Mouse (Mus musculus) limb, embryonic 15.5 days (tissue): ENCODE results near the gene Cbx2. TPM values are rescaled to one million over a fixed set of nuclear protein-coding genes. Genes with fewer than 3 reads are reported as not detected.
A peak's percentile ranks its signal among the peaks of the same experiment; 100 is the strongest.

Experiments used
- ATAC-seq: fragments of 200-750 bp; cut with Nextera tagmentation; 2 replicates; pipeline ENCODE4 v1.8.0; 2017; ENCODE audit warnings: low read depth, moderate TSS enrichment; ENCODE audit not compliant: insufficient number of reproducible peaks, low FRiP score, low TSS enrichment
- H3K27ac ChIP-seq: fragments of 300-500 bp; sonication (generic); 2 replicates; pipeline ENCODE4 v1.5.1; 2015; ENCODE audit warnings: moderate library complexity, mild to moderate bottlenecking, inconsistent platforms
- H3K27me3 ChIP-seq: fragments of 300-500 bp; sonication (generic); 2 replicates; pipeline ENCODE4 v1.6.1; 2015; ENCODE audit warnings: inconsistent platforms
- H3K36me3 ChIP-seq: fragments of 300-500 bp; sonication (generic); 2 replicates; pipeline ENCODE4 v1.6.1; 2015; ENCODE audit warnings: inconsistent platforms
- H3K4me1 ChIP-seq: fragments of 300-500 bp; sonication (generic); 2 replicates; pipeline ENCODE4 v1.6.1; 2015; ENCODE audit warnings: inconsistent platforms
- H3K4me2 ChIP-seq: fragments of 300-500 bp; sonication (generic); 2 replicates; pipeline ENCODE4 v1.6.1; 2015; ENCODE audit warnings: mild to moderate bottlenecking, inconsistent platforms
- H3K4me3 ChIP-seq: fragments of 300-500 bp; sonication (generic); 2 replicates; pipeline ENCODE4 v1.5.1; 2015; ENCODE audit warnings: mild to moderate bottlenecking, inconsistent platforms
- H3K9ac ChIP-seq: fragments of 300-500 bp; sonication (generic); 2 replicates; pipeline ENCODE4 v1.6.1; 2015; ENCODE audit warnings: inconsistent platforms
- H3K9me3 ChIP-seq: fragments of 300-500 bp; sonication (generic); 2 replicates; pipeline ENCODE4 v1.6.1; 2016; ENCODE audit warnings: inconsistent platforms
- WGBS: fragments of 180-500 bp; shearing (Covaris S2); methylation state at CpG from one replicate; pipeline ENCODE4 v1.1.7; 2015; 5-methylcytosine and 5-hydroxymethylcytosine counted together
- polyA plus RNA-seq: library from polyadenylated mRNA; unstranded; fragments of >200 nt; fragmentation: Nextera tagmentation; extraction: Ambion mirVana; gene quantifications from 2 replicates; pipeline ENCODE4 v1.2.1, GENCODE M21; 2015

Gene Cbx2
- polyA plus RNA-seq, 1 experiment from 2014 or later, result 32.3 TPM

DNA sequence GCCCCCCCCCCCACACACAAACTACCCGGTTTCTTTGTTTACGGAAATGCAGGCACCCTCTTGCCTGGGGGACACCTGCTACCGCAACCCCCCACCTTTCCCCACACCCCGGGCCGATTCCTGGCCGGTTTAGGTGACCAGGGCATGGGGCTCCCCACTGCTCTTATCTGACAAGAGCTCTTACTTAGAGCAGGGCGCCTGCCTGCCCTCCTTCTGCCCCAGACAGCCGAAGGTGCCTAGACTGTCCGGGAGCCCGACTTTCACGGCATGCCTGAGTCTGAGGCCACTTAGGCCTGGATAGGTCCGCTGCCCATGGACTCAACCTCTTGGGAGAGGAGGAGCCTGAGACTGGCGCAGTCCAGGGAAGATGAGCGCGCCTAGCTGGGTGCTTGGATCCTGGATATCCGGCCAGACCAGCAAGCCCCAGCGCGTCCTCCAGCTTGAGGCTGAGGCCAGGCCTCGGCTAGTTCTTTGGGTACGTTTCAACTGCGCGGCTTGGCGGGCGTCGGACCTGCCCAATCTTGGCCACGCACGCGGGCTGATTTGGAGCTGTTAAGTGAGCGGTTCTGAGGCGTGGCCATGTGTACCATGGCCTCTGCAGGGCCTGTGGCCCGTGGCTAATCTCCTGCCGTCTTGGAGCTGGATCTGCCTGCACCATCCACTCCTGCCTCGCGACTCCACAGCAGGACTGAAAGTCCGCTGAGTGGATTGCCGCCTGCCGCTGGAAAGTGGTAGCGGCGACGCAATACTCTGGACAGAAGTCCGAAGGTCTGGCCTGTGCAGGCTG, 22.0 kb downstream of the Cbx2 start:
- Histone ChIP-seq H3K9ac (no peak overlapping the region), H3K27ac (peak overlapping the region; percentile 54), H3K9me3 (no peaks in the 10 kb centered on the region), H3K27me3 (peaks cover 75% of the 10 kb centered on the region), H3K4me2 (peak overlapping the region; percentile 44), H3K4me1 (peaks cover 71% of the 10 kb centered on the region), H3K36me3 (no peaks in the 10 kb centered on the region), H3K4me3 (peak overlapping the region; percentile 20)
- WGBS, result 6% methylated on average over 41 of the region's 41 CpGs
- no peak for ATAC-seq

DNA sequence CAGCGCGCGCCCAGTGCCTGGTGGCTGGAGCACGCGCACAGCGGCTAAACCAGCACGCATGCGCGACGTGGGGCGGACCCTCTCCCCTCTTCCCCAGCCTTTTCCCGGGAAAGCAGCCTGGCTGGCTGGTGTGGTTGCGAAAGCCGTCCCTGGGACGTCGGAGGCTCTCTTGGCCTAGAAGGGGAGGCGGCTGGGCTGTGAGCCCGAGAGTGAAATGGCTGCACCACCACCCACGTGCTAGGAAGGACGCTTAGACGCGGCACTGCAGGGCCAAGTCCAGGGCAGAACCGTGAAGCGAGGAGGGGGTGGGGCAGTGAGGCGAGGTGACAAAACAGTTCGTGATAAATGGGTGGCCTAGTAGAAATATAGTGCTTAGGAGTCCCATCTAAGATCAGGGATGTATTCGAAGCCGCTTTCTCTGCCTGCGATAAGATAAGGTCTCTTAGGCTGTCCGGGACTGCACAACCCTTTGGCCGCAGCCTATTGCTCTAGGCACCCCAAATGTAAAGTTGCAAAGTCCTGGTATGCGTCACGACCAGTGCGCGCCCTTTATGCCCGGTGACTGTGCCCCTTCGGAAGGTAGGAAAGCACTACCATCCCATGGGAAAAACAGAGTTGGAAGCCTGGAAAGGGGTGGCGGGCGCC, 24.0 kb downstream of the Cbx2 start:
- Histone ChIP-seq H3K4me1 (peaks cover 56% of the 10 kb centered on the region), H3K36me3 (no peaks in the 10 kb centered on the region), H3K9me3 (no peaks in the 10 kb centered on the region), H3K4me3 (peak overlapping the region; percentile 33), H3K9ac (0 out of 2 replicates have a peak overlapping the region, but pooled peaks have one; percentile 18), H3K27me3 (peaks cover 89% of the 10 kb centered on the region), H3K27ac (peak overlapping the region; percentile 14; the same call in 1 of the 2 replicates), H3K4me2 (peak overlapping the region; percentile 64)
- peak; percentile 40; the same call in 1 of the 2 replicates for ATAC-seq
- under 1% methylated on average over 39 of the region's 39 CpGs for WGBS

DNA sequence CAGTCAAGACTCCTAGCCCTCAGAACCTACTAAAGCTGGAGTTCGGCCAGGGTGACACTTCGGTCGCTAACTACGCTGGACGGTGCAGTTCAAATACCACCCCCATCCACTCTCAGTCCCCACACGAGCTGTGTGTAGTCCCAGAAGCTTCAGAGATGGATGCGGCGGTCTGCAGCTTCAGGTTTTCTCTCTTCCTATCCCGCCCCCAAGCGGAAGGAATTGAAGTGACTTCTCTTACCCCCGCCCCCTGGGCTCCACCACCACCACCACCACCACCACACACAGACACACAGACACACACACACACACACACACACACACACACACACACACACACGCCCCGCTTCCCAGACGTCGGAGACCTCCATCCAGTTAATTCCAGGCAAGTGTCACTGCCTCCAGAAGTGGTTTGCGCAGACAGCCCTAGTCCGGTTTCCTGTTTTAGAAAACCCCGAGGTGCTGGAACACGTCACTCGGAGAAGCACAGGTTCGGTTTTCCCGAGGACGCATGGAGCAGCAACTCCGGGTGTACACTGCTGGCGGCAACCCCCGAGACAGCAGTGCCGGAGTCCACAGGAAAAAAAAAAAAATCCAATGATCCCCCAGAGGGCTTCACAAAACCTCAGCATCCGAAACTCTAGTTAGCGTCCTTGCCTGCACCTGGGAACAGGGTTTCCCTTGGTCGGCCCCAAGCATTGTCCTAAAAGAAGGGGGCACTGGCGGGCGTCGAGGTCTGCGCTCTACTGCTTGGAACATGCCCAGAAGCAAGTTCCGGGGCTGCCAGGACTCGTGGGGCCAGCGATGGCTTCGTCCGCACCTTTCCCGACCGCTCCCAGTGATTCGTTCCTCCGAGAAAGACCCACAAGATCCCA, 24.7 kb downstream of the Cbx2 start:
- H3K36me3 ChIP-seq, result no peaks in the 10 kb centered on the region
- H3K4me1 ChIP-seq, result peaks cover 56% of the 10 kb centered on the region
- H3K9me3 ChIP-seq, result no peaks in the 10 kb centered on the region
- H3K9ac ChIP-seq, result 0 out of 2 replicates have a peak overlapping the region, but pooled peaks have one; percentile 5
- no peak for ATAC-seq
- WGBS, result under 1% methylated on average over 43 of the region's 43 CpGs
- H3K4me2 ChIP-seq, result peak overlapping the region; percentile 64
- peak overlapping the region; percentile 33 for H3K4me3 ChIP-seq
- H3K27ac ChIP-seq, result no peak overlapping the region
- H3K27me3 ChIP-seq, result peaks cover 90% of the 10 kb centered on the region

DNA sequence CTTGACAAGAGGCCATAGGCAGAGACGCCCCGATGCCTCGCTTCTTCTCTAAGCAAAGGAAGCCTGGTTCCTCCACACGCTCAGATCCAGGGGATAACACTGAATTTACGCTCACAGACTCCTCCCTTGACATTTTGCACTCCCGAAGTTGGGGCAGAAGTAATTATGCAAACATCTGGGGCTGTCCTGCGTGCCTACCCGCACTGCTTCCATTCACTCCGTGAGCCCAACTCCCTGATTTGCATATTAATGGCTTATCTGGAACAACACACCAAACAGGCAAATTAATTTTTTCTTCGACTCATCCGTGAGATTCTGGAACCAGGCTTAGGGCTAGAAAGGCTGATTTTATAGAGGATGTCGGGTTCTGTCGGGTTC, 25.4 kb downstream of the Cbx2 start:
- H3K4me1 ChIP-seq, result peaks cover 57% of the 10 kb centered on the region
- H3K27me3 ChIP-seq, result peaks cover 92% of the 10 kb centered on the region
- no peak overlapping the region for H3K27ac ChIP-seq
- no peak for ATAC-seq
- H3K4me2 ChIP-seq, result peak overlapping the region; percentile 64; the same call in 1 of the 2 replicates
- no peak overlapping the region for H3K9ac ChIP-seq
- WGBS, result under 1% methylated on average over 13 of the region's 13 CpGs
- H3K36me3 ChIP-seq, result no peaks in the 10 kb centered on the region
- no peaks in the 10 kb centered on the region for H3K9me3 ChIP-seq
- 0 out of 2 replicates have a peak overlapping the region, but pooled peaks have one; percentile 33 for H3K4me3 ChIP-seq

DNA sequence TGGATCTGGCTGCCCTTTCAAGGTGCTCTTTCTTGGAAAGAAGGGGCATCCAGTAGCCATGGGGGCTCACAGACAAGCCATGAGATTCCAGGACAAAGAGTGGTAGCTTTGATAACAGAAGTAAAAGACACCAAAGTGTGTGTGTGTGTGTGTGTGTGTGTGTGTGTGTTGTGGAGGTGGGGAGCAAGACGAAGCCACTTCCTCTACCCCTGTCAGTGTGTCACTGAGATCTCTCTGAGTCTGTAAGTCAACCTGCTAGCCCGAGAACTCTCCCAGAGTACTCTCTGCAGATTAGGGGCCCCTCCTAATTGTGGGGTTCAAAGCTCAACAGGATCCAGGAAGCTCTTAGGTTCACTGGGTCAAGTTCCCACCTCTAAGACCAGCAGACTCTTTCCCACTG, 27.6 kb downstream of the Cbx2 start:
- WGBS, result 9% methylated on average over 2 of the region's 2 CpGs
- Histone ChIP-seq H3K4me1 (peaks cover 58% of the 10 kb centered on the region), H3K9ac (no peak overlapping the region), H3K36me3 (no peaks in the 10 kb centered on the region), H3K27me3 (peaks cover 93% of the 10 kb centered on the region), H3K4me2 (no peak overlapping the region), H3K27ac (no peak overlapping the region), H3K4me3 (no peak overlapping the region), H3K9me3 (no peaks in the 10 kb centered on the region)
- no peak for ATAC-seq

DNA sequence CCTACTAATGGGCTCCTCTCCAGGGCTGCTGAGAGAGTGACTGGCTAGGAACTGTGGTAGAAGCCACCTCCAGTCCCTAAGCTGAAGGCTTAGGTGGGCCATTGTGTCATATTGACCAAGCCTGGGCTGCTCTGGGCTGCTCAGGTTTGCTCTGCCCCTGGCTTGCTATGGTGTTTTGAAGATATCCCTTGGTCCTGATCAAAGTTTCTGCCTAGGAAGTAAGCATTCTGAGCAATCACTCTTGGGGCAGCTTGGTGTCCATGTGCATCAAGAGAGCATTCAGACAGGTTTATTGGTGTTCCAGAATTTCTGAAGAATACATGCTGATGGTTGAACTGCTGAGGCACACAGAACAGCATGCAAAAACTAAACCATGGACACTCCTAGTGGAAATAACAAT, 28.7 kb downstream of the Cbx2 start:
- Histone ChIP-seq H3K4me1 (peaks cover 66% of the 10 kb centered on the region), H3K9me3 (no peaks in the 10 kb centered on the region), H3K27ac (no peak overlapping the region), H3K4me3 (no peak overlapping the region), H3K36me3 (no peaks in the 10 kb centered on the region), H3K4me2 (no peak overlapping the region), H3K9ac (no peak overlapping the region), H3K27me3 (peaks cover 88% of the 10 kb centered on the region)
- ATAC-seq, result no peak

DNA sequence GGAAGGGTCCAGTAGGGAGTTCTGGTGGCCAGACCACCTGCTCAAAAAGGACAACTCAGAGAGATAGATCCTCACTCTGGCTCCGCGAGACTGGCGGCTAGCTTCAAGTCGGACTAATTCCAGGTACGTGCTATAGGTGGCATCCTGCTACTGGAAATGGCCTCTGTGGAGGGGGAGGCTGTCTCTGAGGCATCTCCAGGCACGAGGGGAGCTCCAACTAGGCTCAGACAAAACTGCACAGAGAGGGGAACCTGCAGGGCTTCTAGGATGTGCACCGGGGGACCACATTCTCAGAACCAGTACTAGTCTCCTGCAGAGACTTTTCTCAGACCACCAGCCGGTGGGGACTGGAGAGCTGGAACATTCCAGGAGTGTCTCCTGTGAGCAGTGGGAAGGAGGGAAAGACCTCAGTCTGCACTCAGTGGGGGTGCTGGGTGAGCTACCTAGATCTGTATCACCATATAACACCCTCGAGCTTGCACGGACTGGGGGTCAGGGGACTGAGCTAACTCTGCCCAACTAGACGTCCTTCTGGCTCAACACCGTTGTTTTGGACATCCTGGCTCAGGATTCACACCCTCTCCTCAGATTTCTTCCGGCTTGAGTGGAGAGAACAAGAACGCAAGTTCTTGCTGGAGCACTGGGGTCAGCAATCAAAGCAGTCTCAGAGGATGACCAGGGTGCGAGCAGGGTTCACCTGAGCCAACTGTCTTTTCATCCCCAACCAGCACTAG, 29.3 kb downstream of the Cbx2 start:
- 7% methylated on average over 15 of the region's 15 CpGs for WGBS

DNA sequence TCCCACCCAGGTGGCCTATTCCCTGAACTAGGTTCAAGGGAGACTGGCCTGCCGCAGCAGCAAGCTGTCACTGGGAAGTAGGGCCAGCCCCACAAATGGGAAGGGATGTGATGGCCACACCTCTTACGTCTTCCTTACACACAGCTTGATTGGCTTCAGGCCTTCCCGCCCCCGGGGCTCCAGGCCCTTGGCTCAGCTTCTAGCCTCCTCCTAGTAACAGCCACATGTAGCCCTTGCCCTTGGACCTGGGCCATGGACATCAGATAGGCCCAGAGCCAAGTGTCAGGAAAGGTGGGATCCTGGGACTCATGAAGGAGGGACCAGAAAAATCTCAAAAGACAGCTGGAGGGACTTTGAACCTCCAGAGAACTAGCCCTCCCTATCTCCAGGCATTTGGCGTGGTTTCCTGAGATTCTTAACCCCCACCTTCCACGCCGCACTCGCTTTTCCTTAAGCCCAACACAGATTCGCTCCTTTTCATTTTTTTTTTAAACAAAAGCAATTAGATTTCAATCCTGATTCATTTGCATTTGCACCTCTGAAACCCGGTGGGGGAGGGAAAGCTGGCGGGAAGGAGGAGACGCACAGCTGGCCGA, 30.0 kb downstream of the Cbx2 start:
- H3K9ac ChIP-seq, result no peak overlapping the region
- H3K4me1 ChIP-seq, result peaks cover 66% of the 10 kb centered on the region
- peaks cover 82% of the 10 kb centered on the region for H3K27me3 ChIP-seq
- ATAC-seq, result no peak
- H3K4me2 ChIP-seq, result peak overlapping the region; percentile 92
- peak overlapping the region; percentile 50 for H3K27ac ChIP-seq
- H3K4me3 ChIP-seq, result peak overlapping the region; percentile 41
- 2% methylated on average over 13 of the region's 13 CpGs for WGBS
- H3K36me3 ChIP-seq, result no peaks in the 10 kb centered on the region
- H3K9me3 ChIP-seq, result no peaks in the 10 kb centered on the region

More for the DNA sequence above, 29.3 kb downstream of the Cbx2 start:
- Histone ChIP-seq H3K27ac (no peak overlapping the region), H3K4me3 (no peak overlapping the region), H3K4me2 (no peak overlapping the region), H3K36me3 (no peaks in the 10 kb centered on the region), H3K9ac (no peak overlapping the region), H3K9me3 (no peaks in the 10 kb centered on the region), H3K4me1 (peaks cover 66% of the 10 kb centered on the region), H3K27me3 (peaks cover 82% of the 10 kb centered on the region)
- ATAC-seq, result no peak; the same call in 1 of the 2 replicates

DNA sequence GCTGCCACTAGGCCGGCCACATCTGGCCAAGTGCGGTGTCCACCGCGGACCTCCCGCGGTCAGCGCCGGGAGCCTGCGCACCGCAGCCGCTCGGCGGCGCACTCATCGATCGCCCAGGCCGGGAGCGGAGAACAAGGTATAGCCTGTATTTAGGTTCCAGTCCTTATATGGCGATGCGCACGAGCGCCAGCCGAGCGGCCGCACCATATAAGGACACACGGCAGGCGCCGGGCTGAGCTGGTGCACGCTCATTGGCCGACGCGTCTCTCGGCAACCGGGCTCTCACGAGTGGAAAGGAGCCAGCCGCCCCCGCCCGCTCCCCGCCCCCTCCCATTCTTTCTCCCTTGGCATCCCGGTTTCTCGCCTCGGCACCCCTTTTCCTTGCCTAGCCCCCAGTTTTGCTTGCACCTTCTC, 30.5 kb downstream of the Cbx2 start:
- Histone ChIP-seq H3K36me3 (no peaks in the 10 kb centered on the region), H3K9ac (no peak overlapping the region), H3K27me3 (peaks cover 82% of the 10 kb centered on the region), H3K4me2 (peak overlapping the region; percentile 92), H3K9me3 (no peaks in the 10 kb centered on the region), H3K4me1 (peaks cover 66% of the 10 kb centered on the region), H3K4me3 (peak overlapping the region; percentile 41), H3K27ac (peak overlapping the region; percentile 50; the same call in 1 of the 2 replicates)
- ATAC-seq, result peak; percentile 86
- under 1% methylated on average over 35 of the region's 42 CpGs for WGBS

DNA sequence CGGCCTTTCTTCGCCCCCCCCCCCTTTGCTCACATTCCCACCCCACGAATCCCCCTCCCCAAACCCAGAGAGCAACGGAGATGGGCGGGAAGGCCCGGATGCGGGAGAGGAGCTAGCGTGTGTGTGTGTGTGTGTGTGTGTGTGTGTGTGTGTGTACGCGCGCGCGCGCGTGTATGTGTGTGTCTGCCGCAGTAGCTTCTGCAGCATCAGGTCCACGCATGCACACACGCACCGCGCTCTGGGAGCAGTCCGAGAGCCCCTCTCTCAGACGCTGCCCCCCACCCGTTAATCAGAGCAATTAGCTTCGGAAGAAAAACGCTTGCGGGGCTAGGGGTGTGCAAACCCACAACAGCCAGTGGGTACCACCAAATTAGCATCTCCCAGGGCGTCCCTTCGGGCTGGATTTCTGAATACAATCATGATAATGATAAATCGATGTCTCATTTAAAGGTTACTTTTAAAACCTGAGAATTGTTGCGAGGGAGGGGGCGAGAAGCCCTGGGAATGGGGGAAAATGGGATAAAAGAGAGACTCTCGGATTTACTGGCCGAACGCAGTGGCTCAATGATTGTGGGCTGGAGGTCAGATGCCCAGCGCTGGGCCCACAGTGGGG, 31.1 kb downstream of the Cbx2 start:
- no peak overlapping the region for H3K9ac ChIP-seq
- H3K27me3 ChIP-seq, result peaks cover 82% of the 10 kb centered on the region
- H3K4me1 ChIP-seq, result peaks cover 70% of the 10 kb centered on the region
- no peak overlapping the region for H3K27ac ChIP-seq
- H3K4me2 ChIP-seq, result peak overlapping the region; percentile 92
- no peaks in the 10 kb centered on the region for H3K9me3 ChIP-seq
- ATAC-seq, result no peak
- under 1% methylated on average over 22 of the region's 35 CpGs for WGBS
- H3K36me3 ChIP-seq, result no peaks in the 10 kb centered on the region
- peak overlapping the region; percentile 41 for H3K4me3 ChIP-seq
